Mouse (Mus musculus): ENCODE data around the gene Crip2. TPM values are rescaled to one million over a fixed set of nuclear protein-coding genes. Genes with fewer than 3 reads are reported as not detected.
A peak's percentile ranks its signal among the peaks of the same experiment; 100 is the strongest.

Crip2 gene
- polyA plus RNA-seq, 1 experiment from 2014 or later = 444 TPM

GRCm38 (mm10) chr12:113150591-113150990 lies 10.6 kb downstream of the Crip2 start:
- Histone ChIP-seq H3K27ac (ENCODE audit: low read length) (no peak overlapping the region), H3K27me3 (replicated peaks; ENCODE audit: control insufficient read depth, insufficient read depth, low read length) (peaks cover 2% of the 10 kb centered on the region; the same call in 1 of the 2 replicates), H3K36me3 (ENCODE audit: control insufficient read depth, insufficient read depth) (0 out of 2 replicates have a peak, but pooled peaks cover 2% of the 10 kb centered on the region), H3K9ac (replicated peaks; ENCODE audit: low read depth, low read length) (no peak overlapping the region), H3K9me3 (ENCODE audit: control insufficient read depth, low read length) (no peaks in the 10 kb centered on the region), H3K4me2 (ENCODE audit: low read length) (no peak overlapping the region), H3K4me3 (replicated peaks; ENCODE audit: low read length) (no peak overlapping the region), H3K4me1 (replicated peaks; ENCODE audit: control insufficient read depth, insufficient read depth, low read length) (peaks cover 21% of the 10 kb centered on the region)
- 86% methylated on average over 4 of the region's 4 CpGs for WGBS
- no peak for ATAC-seq

DNA sequence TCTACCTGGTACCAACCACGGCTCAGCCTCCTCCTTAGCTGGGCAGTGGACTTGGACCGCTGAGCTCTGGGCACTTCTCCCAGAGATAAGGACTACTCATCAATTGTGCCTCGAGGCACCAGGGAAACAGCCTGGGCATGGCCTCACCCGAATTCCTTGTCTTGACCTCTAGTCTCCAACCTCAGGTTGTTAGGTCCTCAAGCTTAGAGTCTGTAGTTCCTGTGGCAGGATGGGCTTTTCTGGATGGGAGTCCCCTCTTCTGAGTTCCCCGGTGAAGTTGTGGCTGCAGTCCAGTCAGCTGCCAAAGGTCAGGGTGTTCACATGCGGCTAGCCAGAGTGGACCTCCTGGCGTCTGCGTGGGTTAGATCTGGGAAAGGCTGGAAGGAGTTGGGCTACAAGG lies 11.0 kb downstream of the Crip2 start:
- Histone ChIP-seq H3K4me2 (ENCODE audit: low read length) (no peak overlapping the region), H3K4me3 (replicated peaks; ENCODE audit: low read length) (no peak overlapping the region), H3K27ac (ENCODE audit: low read length) (no peak overlapping the region), H3K9me3 (ENCODE audit: control insufficient read depth, low read length) (no peaks in the 10 kb centered on the region), H3K4me1 (replicated peaks; ENCODE audit: control insufficient read depth, insufficient read depth, low read length) (peaks cover 20% of the 10 kb centered on the region), H3K27me3 (replicated peaks; ENCODE audit: control insufficient read depth, insufficient read depth, low read length) (peaks cover 2% of the 10 kb centered on the region; the same call in 1 of the 2 replicates), H3K36me3 (ENCODE audit: control insufficient read depth, insufficient read depth) (no peaks in the 10 kb centered on the region), H3K9ac (replicated peaks; ENCODE audit: low read depth, low read length) (no peak overlapping the region)
- 84% methylated on average over 8 of the region's 8 CpGs for WGBS
- ATAC-seq = no peak

DNA sequence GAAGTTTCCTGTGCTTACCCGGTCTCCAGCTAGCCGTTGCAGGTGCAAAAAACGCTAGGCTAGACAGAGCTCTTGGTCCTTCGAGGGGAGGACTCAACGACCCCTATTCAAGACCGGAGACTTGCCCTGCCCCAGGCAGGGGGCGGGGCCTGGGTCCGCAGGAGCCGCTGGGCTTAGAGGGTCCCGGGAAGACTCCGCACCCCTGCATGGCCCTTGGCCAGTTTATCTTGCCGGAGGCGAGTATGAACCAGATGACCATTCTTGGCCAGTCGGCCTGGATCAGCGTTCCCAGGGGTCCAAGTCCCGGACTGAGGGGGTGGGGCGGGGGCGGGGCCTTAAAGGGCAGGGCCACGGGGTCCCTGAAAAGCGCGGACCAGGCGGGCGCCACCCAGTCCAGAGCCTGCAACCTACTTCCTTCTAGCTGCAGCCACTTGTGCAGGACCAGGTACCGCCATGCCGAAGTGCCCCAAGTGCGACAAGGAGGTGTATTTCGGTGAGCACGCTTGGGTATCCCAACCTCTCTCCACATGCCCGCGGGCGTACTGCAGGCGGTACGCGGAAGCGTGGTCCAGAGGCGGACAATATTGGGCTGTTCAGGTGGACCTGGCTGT lies 11.7 kb downstream of the Crip2 start:
- no peak overlapping the region for H3K27ac ChIP-seq (ENCODE audit: low read length)
- WGBS = under 1% methylated on average over 36 of the region's 36 CpGs
- H3K4me2 ChIP-seq (ENCODE audit: low read length) = peak overlapping the region; percentile 56
- peaks cover 2% of the 10 kb centered on the region; the same call in 1 of the 2 replicates for H3K27me3 ChIP-seq (replicated peaks; ENCODE audit: control insufficient read depth, insufficient read depth, low read length)
- H3K4me1 ChIP-seq (replicated peaks; ENCODE audit: control insufficient read depth, insufficient read depth, low read length) = peaks cover 20% of the 10 kb centered on the region
- H3K4me3 ChIP-seq (replicated peaks; ENCODE audit: low read length) = peak overlapping the region; percentile 41
- H3K9me3 ChIP-seq (ENCODE audit: control insufficient read depth, low read length) = no peaks in the 10 kb centered on the region
- peak overlapping the region; percentile 7 for H3K9ac ChIP-seq (replicated peaks; ENCODE audit: low read depth, low read length)
- H3K36me3 ChIP-seq (ENCODE audit: control insufficient read depth, insufficient read depth) = no peaks in the 10 kb centered on the region
- ATAC-seq = no peak

DNA sequence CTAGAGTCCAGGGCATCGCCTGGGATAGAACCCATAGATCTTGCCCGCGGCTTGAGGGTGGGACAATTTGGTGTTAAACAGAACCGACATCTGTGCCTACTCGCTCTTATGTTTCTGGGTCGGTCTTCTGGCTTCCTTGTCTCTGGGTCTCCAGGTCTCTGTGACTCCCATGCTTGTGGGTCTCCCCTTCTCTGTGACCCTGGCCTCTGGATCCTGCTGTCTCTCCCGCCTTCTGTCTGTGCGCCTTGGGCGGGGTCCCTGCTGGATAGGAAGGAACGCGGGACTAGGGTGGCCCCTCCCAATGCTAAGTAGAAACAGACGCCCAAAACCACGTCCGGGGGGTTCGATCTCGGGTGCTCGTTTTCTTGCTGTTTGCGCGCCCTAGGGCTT lies 12.2 kb downstream of the Crip2 start:
- H3K4me1 ChIP-seq (replicated peaks; ENCODE audit: control insufficient read depth, insufficient read depth, low read length) = peaks cover 25% of the 10 kb centered on the region
- H3K9me3 ChIP-seq (ENCODE audit: control insufficient read depth, low read length) = no peaks in the 10 kb centered on the region
- peaks cover 2% of the 10 kb centered on the region; the same call in 1 of the 2 replicates for H3K27me3 ChIP-seq (replicated peaks; ENCODE audit: control insufficient read depth, insufficient read depth, low read length)
- H3K4me3 ChIP-seq (replicated peaks; ENCODE audit: low read length) = peak overlapping the region; percentile 41
- no peaks in the 10 kb centered on the region for H3K36me3 ChIP-seq (ENCODE audit: control insufficient read depth, insufficient read depth)
- peak overlapping the region; percentile 7 for H3K9ac ChIP-seq (replicated peaks; ENCODE audit: low read depth, low read length)
- no peak overlapping the region for H3K27ac ChIP-seq (ENCODE audit: low read length)
- no peak for ATAC-seq
- WGBS = 31% methylated on average over 19 of the region's 19 CpGs
- H3K4me2 ChIP-seq (ENCODE audit: low read length) = peak overlapping the region; percentile 56

DNA sequence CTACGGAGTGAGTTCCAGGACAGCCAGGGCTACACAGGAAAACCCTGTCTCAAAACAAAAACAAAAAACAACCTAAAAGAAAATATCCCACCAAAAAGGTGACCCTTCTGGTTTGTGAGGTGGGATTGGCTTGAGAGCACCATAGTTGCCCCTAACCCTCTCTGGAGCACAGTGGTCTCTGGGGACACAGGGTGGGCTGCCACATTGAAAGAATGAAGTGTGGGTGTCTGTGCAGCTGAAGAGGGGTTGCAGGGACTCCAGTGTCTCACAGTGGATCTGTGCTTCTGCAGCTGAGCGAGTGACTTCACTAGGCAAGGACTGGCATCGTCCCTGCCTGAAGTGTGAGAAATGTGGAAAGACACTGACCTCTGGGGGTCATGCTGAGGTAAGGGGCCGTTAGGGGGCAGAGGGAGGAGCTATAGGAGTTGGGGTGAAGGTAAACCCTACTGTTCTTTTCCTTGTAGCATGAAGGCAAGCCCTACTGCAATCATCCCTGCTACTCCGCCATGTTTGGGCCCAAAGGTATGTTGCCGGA lies 13.0 kb downstream of the Crip2 start:
- Histone ChIP-seq H3K36me3 (ENCODE audit: control insufficient read depth, insufficient read depth) (no peaks in the 10 kb centered on the region), H3K9ac (replicated peaks; ENCODE audit: low read depth, low read length) (no peak overlapping the region)

DNA sequence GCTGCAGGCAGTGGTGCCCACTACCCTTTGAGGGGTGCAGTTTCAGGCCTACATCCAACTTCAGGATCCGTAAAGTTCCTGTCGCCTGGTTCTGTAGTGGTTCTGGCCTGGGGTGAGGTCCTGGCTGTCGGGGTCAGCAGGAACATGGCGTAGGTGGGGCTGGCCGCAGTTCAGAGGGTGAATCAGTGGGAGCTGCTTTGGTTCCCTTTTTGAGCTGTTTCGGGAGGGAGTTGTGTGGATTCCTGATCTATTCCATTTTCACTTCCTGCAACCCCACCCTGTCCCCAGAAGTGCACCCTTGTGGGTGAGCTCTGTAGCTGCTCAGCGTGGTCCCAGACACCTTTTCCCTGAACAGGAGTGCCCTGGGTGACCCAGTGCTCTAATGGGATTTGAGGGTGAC lies 13.9 kb downstream of the Crip2 start:
- ATAC-seq = no peak
- H3K9me3 ChIP-seq (ENCODE audit: control insufficient read depth, low read length) = no peaks in the 10 kb centered on the region
- no peak overlapping the region for H3K4me2 ChIP-seq (ENCODE audit: low read length)
- no peak overlapping the region for H3K4me3 ChIP-seq (replicated peaks; ENCODE audit: low read length)
- WGBS = 97% methylated on average over 7 of the region's 7 CpGs
- peaks cover 2% of the 10 kb centered on the region; the same call in 1 of the 2 replicates for H3K27me3 ChIP-seq (replicated peaks; ENCODE audit: control insufficient read depth, insufficient read depth, low read length)
- no peak overlapping the region for H3K9ac ChIP-seq (replicated peaks; ENCODE audit: low read depth, low read length)
- H3K36me3 ChIP-seq (ENCODE audit: control insufficient read depth, insufficient read depth) = no peaks in the 10 kb centered on the region
- no peak overlapping the region for H3K27ac ChIP-seq (ENCODE audit: low read length)
- peaks cover 25% of the 10 kb centered on the region for H3K4me1 ChIP-seq (replicated peaks; ENCODE audit: control insufficient read depth, insufficient read depth, low read length)

More for the DNA sequence above, 13.0 kb downstream of the Crip2 start:
- ATAC-seq = no peak
- Histone ChIP-seq H3K27ac (ENCODE audit: low read length) (no peak overlapping the region), H3K4me1 (replicated peaks; ENCODE audit: control insufficient read depth, insufficient read depth, low read length) (peaks cover 25% of the 10 kb centered on the region), H3K9me3 (ENCODE audit: control insufficient read depth, low read length) (no peaks in the 10 kb centered on the region), H3K27me3 (replicated peaks; ENCODE audit: control insufficient read depth, insufficient read depth, low read length) (peaks cover 2% of the 10 kb centered on the region; the same call in 1 of the 2 replicates), H3K4me2 (ENCODE audit: low read length) (no peak overlapping the region), H3K4me3 (replicated peaks; ENCODE audit: low read length) (no peak overlapping the region)
- 82% methylated on average over 6 of the region's 6 CpGs for WGBS

GRCm38 (mm10) chr12:113154747-113155075 lies 14.7 kb downstream of the Crip2 start:
- no peak overlapping the region for H3K27ac ChIP-seq (ENCODE audit: low read length)
- H3K9ac ChIP-seq (replicated peaks; ENCODE audit: low read depth, low read length) = no peak overlapping the region; the same call in 1 of the 2 replicates

DNA sequence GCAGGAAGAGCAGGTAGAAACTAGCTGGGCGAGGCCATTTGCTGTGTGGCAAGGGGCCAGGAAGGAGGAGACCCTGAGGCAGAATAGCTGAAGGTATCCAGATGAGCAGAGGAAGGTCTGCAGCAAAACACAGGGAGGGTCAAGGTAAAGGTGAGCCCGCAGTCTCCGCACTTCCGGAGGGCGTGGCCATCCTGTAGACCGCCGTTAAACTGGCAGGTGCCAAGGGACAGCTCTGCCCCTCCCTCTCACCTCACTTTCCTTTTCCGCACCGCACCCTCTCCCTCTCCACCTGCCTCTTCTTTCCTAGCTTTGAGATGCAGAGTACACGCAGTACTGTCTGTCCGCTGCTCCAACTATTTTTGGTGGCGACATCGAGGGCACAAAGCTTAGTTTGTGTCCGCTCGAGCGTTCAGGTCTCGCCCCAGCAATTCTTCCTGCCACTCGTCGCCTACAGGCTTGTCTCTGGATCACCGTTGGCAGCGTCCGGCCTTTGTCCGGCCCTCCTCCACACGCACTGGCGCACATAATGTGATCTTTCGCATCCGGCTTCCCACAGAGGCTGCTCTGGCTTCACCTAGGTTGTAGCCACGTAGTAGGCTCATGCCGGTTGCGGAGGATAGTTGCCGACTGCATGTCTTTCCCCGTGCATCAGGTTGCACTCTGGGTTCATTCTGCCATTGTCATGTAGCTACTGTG lies 15.2 kb downstream of the Crip2 start:
- peak overlapping the region; percentile 62 for H3K27ac ChIP-seq (ENCODE audit: low read length)
- peak overlapping the region; percentile 88 for H3K4me2 ChIP-seq (ENCODE audit: low read length)
- peak overlapping the region; percentile 46 for H3K4me3 ChIP-seq (replicated peaks; ENCODE audit: low read length)
- H3K36me3 ChIP-seq (ENCODE audit: control insufficient read depth, insufficient read depth) = no peaks in the 10 kb centered on the region
- no peaks in the 10 kb centered on the region for H3K9me3 ChIP-seq (ENCODE audit: control insufficient read depth, low read length)
- H3K9ac ChIP-seq (replicated peaks; ENCODE audit: low read depth, low read length) = peak overlapping the region; percentile 63
- no peak; the same call in 1 of the 2 replicates for ATAC-seq
- H3K4me1 ChIP-seq (replicated peaks; ENCODE audit: control insufficient read depth, insufficient read depth, low read length) = peaks cover 25% of the 10 kb centered on the region
- peaks cover 2% of the 10 kb centered on the region; the same call in 1 of the 2 replicates for H3K27me3 ChIP-seq (replicated peaks; ENCODE audit: control insufficient read depth, insufficient read depth, low read length)
- WGBS = 4% methylated on average over 32 of the region's 32 CpGs

More at GRCm38 (mm10) chr12:113154747-113155075, 14.7 kb downstream of the Crip2 start:
- H3K27me3 ChIP-seq (replicated peaks; ENCODE audit: control insufficient read depth, insufficient read depth, low read length) = peaks cover 2% of the 10 kb centered on the region; the same call in 1 of the 2 replicates
- H3K36me3 ChIP-seq (ENCODE audit: control insufficient read depth, insufficient read depth) = no peaks in the 10 kb centered on the region
- H3K9me3 ChIP-seq (ENCODE audit: control insufficient read depth, low read length) = no peaks in the 10 kb centered on the region
- 88% methylated on average over 6 of the region's 6 CpGs for WGBS
- peak overlapping the region; percentile 88 for H3K4me2 ChIP-seq (ENCODE audit: low read length)
- H3K4me1 ChIP-seq (replicated peaks; ENCODE audit: control insufficient read depth, insufficient read depth, low read length) = peaks cover 25% of the 10 kb centered on the region
- ATAC-seq = no peak
- H3K4me3 ChIP-seq (replicated peaks; ENCODE audit: low read length) = peak overlapping the region; percentile 46; the same call in 1 of the 2 replicates

- Histone ChIP-seq H3K27ac (ENCODE audit: low read length) (peak within 1 kb of the TSS; percentile 62), H3K9me3 (ENCODE audit: control insufficient read depth, low read length) (no peaks in the 10 kb centered on the region), H3K4me2 (ENCODE audit: low read length) (peak within 1 kb of the TSS; percentile 89), H3K4me1 (replicated peaks; ENCODE audit: control insufficient read depth, insufficient read depth, low read length) (peaks cover 25% of the 10 kb centered on the region), H3K27me3 (replicated peaks; ENCODE audit: control insufficient read depth, insufficient read depth, low read length) (no peaks in the 10 kb centered on the region; the same call in 1 of the 2 replicates), H3K9ac (replicated peaks; ENCODE audit: low read depth, low read length) (peak within 1 kb of the TSS; percentile 63), H3K4me3 (replicated peaks; ENCODE audit: low read length) (peak within 1 kb of the TSS; percentile 73), H3K36me3 (ENCODE audit: control insufficient read depth, insufficient read depth) (no peaks in the 10 kb centered on the region)
- WGBS = under 1% methylated on average over 46 of the region's 46 CpGs
- ATAC-seq = peak; percentile 97
Observed at GRCm38 (mm10) chr12:113155887-113156539, 16.0 kb downstream of the Crip2 start, which contains the start of gene Tedc1. TSS of gene Tedc1 (plus strand) at chr12:113156421.
